Mouse (Mus musculus) layer of hippocampus, adult 18-20 months (tissue): ENCODE results near the gene Ccr6. TPM values are rescaled to one million over a fixed set of nuclear protein-coding genes. Genes with fewer than 3 reads are reported as not detected.
"Not testable (repeated sequence)": the region's sequence is repeated elsewhere in the genome, so short reads cannot be mapped to it uniquely, and the experiment has no call there.

Experiments
- DNase-seq, 2 experiments: peaks; one replicate each; pipeline ENCODE4 v3.0.0; 2022; ENCODE audit warnings: low spot score in 2 of 2
- long read RNA-seq: library from polyadenylated mRNA; stranded (forward); transcript quantifications from one replicate; pipeline ENCODE4 v2.0.0, GENCODE M21; 2021
- total RNA-seq, 2 experiments: library from RNA; stranded (reverse); gene quantifications; 2 replicates each; pipeline ENCODE4 v1.2.3; 2021

The Ccr6 gene
- under 1 TPM in 1 of 2 experiments, not detected in 1; 0.47 TPM for total RNA-seq
- long read RNA-seq: 0 reads

DNA sequence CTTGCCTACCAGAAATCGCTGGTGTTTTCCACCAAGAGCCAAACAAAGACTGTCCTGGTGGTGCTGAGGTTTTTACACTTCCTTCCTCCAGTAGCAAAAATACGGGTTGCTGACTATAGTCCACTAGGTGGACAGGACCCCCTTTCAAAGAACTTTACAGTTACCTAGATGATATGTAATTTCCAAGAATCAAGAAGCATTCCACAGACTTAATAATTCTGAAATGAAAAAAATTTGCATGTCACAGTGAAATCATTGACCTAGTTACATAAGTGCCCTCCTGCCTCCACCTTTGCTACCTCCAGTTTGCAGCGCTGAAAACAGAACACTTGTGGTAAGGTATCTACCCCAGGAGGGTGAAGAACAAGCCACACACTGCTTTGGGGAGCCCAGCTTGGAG lies at the start of gene Ccr6:
Gene Ccr6, plus strand, starts transcription at position 301 of the 400 bp plus-strand sequence.
- no peak for DNase-seq

DNA sequence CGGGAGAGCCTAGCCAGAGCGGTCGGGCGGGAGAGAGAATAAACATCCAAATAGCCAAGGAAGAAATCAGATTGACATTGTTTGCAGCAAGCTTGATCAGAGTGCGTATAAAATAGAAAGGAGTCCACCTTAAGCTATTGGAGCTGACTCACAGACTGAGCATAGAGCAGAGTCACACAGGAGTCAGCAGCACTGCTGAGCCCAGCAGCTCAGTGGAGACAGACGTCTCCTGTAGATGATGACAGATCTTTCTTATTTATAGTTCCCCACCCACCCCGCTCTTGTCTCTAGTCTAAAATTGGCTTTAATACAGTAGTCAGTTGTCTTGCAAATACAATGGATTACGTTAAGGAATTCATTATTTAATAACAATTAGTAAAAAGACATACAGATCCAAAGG lies 42.2 kb upstream of the Ccr6 start:
- peak in 1 of 2 experiments; percentile 21 for DNase-seq

DNA sequence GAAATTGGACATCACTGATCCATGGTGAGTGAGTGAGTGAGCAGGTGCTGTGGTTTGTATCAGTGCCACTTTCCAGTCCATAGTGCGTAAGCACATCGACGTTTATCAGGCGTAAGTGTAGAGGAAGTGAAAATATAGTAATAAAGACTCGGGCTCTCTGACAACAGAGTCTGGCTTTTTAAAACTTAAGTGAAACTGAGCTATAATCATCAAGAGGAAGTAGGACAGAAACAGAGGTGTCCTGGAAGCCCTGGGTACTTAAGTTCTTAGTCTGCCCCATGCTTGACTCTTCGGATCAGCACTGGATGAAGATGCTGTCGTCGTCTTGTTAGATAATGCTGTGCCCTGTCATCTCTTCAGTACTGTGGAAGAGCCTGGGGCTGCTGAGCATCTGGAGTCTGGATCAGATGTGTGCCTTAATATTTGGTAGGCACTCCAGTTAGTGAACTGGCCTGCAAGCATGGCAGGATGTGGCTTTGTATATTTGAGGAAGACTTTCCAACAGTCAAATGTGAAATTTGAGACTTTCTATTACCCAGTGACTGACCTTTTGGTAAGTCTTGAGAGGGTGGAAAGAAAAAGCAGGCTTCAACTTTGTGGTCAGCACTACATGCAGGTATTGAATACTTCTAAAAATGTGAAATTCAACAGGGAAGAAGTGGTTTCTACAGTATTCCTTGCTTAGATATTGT lies 40.0 kb upstream of the Ccr6 start:
- no peak for DNase-seq

DNA sequence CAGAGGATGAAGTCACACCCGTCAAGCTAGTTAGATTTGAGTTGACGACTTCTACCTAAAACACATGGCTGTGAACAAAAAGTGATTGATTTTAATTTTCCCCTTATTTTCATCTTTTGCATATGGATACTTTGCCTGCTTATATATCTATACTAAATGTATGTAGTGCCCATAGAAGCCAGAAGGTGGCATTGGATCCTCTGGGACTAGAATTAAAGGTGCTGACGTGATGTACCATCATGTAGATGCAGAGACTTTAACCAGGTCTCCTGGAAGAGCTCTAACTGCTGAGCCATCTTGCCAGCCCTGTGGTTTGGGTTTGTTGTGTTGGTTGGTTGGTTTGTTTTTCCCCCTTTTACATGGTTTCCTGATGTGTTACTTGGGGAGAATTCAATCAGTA lies 38.2 kb upstream of the Ccr6 start:
- DNase-seq: no peak

DNA sequence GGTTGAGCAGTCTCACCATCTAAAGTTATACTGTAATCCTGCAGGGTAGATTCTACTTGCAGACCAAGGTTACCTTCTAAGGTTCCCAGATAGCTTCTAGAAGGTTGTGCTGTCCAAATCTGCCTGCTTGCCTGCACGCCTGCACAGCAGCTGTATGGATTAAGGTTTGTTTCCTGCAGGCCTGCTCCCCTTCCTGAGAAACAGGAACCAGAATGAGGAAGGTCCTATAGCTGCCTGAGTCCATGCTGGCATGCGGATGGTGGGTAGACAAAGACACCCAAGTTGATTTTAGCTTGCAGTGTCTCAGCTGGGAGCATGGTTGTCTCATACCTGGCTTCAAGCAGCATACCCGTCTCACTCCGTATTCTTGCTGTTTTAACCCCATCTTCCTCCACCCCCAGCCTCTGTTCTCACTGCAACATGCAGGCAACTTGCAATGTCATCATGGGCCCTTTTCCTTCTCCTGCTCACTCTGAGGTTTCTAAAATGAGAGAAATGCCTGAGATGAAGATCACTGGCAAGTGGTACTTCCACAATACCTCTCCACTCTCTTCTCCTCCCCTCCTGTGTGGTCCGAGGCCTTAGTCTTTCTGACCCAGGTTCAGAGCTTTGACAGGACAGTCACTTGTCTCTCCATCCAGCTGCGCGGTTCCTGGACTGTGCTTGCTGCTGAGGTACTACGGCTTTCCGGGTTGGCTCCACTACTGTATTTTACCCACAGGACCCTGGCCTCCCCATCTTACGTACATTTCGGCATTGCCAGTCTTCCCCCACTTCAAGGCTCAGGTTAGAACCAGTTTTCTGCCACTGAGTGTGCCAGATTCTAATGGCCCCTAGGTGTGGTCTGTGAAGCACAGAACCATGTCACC lies 36.5 kb upstream of the Ccr6 start:
- no peak for DNase-seq

- DNase-seq: no peak
Measured at GRCm38 (mm10) chr17:8199936-8200330, 35.9 kb upstream of the Ccr6 start.

DNA sequence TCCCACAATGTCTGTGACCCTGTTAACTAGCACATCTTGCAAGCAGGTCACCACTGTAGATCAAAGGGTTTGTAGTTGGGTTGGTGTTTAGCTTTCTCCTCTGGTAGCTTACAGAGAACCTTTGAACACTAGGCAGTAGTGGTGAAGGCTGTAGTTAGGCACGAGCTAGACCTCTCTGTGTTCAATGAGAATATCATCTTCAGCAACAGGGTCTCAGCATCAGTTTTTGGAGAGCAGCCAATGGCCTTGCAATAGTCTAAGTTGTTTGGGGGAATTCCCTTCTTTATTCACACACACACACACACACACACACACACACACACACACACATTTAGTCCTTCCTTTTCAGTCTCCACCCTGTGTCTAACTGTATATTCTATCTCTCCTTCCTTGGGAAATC lies 32.4 kb upstream of the Ccr6 start:
- DNase-seq: no peak

DNA sequence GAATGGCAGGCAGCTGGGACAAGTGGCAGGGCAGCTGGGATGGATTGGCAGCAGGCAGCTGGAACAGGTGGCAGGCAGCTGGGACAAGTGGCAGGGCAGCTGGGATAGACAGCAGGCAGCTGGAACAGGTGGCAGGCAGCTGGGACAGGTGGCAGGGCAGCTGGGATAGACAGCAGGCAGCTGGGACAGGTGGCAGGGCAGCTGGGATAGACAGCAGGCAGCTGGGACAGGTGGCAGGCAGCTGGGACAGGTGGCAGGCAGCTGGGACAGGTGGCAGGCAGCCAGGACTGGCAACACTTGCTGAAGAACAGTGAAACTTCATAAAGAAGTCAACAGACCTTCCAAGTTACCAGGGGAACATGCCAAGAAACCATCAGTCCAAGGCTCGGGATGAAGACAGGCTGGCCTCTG lies 30.6 kb upstream of the Ccr6 start:
- not testable (repeated sequence) for DNase-seq

DNA sequence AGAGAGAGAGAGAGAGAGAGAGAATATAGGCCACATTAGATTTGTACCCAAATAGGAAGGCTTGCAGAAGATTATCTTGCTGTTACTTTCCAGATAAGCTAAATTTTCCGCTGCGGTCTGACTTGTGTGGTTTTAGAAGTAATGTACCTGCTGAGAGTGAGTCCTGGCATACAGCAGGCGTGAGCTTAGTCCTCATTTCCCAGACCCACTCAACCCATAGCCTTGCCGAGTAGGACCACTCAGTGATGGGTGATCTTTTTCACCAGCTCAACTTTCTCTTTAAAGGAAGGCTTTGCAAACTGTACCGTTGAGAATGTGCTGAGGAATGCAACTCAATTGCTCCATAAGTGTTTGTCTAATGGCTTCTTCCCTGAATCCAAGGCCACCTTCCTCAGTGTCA lies 29.2 kb upstream of the Ccr6 start:
- DNase-seq: no peak

DNA sequence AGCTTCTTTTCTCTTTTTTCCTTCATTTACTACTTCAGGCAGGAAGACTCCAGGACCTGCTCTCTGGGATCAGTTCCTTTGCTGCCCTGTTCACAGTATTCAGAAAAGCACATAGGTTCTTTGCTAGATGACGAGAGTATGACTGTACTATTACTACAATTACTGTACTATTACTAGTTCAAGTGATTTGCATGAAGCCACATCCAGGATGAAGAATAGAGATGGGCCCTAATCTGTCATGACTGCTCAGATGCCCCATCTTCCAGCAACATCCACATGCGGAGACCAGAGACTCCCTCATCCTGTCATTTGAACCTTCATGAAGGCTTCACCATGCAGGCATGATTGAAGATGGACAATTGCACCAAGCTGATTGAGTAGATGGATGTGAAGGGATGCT lies 26.1 kb upstream of the Ccr6 start:
- DNase-seq: no peak

- no peak for DNase-seq
Measured at GRCm38 (mm10) chr17:8210170-8210569, 25.7 kb upstream of the Ccr6 start.

DNA sequence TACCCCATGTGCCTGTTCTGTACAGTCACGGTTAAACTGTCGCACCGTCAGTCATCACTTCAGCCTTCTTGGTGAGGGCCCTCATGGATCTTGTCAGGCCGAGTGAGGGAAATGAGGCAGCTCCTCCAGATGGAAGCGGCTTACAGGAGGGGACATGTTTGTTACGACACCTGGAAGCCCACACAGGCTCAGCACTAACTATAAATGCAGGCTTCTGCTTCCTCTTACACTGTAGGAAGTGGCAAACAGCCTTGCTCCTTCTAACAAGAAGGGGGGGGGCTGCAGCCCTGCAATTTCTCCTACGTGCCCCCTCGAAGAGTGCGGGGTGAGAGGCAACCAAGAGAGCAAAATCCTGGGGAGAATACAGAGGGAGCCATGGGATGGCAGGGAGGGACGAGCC lies 25.2 kb upstream of the Ccr6 start:
- DNase-seq: no peak

GRCm38 (mm10) chr17:8211399-8211798 lies 24.4 kb upstream of the Ccr6 start:
- no peak for DNase-seq

DNA sequence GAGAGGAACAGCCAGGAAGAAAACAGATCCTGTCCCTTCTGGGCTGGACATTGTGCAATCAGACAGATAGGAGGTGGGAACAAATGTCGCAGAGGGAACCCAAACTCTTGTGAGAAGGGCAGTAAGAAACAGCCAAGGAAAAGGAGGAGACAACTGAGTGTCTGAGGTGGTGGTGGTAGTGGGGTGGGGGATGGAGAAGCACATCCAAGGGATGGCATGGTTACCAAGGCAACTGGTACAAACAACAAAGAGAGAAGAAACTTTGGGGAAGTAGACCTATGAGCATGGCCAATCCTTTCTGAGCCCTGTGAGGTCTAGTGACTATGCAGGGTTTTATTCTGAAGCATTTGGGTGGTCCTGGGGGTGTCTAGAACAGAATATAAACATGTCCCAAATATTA lies 21.5 kb upstream of the Ccr6 start:
- no peak for DNase-seq

DNA sequence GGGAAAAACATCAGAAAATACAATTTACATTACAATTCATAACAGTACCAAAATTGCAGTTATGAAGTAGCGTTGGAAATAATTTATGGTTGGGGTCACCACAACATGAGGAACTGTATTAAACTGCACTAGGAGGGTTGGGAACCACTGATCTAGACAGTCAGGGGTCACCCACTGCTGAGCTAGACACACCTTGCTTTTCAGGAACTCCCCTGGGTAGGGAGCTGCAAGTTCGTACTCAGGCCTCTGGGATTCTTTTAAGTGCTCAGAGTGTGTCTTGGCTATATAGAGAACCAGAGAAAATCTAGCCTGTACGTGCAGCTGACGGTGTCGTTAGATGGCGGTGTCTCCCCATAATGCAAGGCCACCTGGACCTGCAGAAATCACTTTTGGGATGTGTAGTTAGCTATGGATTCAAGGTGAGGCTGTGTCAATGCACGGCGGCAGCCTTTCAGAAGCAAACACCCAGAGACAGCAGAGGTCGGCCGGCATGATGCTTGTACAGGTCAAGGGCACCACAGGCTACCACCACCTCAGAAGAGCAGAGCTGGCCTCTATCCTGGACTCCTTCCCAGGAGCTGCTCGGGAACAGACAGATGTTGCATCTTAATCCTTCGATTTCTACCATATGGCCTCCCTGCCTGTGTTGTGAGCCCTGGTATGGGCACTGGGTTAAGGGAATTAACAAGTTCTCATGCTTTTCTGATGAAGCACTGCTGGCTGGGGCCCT lies 20.7 kb upstream of the Ccr6 start:
- no peak for DNase-seq

- DNase-seq: no peak
Measured at GRCm38 (mm10) chr17:8223225-8223624, 12.6 kb upstream of the Ccr6 start.

DNA sequence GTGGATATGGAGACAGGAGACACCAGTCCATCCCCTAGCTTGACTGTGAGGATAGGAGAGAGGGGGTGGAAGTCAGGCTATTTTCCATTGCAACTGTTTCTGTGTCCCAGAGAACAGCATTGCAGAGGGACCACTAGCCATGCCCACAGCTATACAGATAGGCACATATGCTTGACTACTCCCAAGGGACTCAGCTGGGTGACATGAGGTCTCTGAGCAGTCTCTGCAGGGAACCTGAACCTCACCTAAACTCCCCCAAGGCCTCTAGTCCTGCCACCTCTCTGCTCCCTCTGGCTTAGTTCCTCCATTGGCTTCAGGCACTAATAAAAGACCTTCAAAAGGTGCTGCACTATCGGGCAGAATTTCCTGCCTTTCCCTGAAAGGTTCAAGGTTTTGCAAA lies 11.8 kb upstream of the Ccr6 start:
- DNase-seq: no peak

- DNase-seq: no peak
Measured at GRCm38 (mm10) chr17:8225166-8225565, 10.7 kb upstream of the Ccr6 start.

DNA sequence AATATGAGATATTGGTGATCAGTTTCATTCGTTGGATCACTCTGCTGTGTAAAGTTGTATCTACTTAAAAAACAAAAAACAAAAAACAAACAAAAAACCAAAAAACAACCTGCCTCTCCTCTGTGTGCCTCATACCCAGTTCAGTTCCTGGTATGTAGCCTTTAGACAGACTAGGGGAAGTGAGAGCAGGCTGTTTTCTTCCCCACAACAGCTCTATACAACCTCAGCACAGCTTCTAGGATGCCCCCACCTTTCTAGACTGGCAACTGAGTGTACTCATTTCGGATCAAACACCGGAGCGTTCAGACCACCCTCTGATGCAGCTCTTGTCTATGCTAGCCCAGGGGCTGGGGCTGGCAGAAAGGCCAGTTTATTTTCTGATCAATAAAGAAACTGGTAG lies 10.1 kb upstream of the Ccr6 start:
- DNase-seq: no peak

- no peak for DNase-seq
Measured at GRCm38 (mm10) chr17:8228622-8229021, 7.2 kb upstream of the Ccr6 start.

- no peak for DNase-seq
Measured at GRCm38 (mm10) chr17:8229607-8230006, 6.2 kb upstream of the Ccr6 start.

DNA sequence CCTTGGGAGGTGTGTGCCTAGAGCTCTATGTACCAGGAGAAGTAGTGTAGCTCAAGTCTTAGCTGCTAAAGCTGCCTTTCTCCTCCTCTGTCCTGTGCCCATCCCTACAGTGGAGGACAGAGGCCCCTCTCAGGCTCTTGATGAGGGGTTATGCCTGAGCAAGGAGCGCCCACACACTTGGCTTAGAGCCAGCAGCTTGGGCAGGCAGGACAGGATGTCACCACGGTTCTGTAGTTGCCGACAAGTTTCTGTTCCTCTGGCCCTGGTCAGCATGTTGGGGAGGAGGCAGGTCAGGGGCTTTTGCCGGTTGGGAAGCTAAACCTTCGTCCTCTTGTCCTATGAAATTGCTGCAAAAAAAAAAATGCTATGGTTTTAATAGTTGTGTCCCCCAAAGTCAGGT lies 3.8 kb upstream of the Ccr6 start:
- DNase-seq: no peak
